Comparison of ENCODE assay signal across 30 mouse cellular contexts in the genomic region with DNA sequence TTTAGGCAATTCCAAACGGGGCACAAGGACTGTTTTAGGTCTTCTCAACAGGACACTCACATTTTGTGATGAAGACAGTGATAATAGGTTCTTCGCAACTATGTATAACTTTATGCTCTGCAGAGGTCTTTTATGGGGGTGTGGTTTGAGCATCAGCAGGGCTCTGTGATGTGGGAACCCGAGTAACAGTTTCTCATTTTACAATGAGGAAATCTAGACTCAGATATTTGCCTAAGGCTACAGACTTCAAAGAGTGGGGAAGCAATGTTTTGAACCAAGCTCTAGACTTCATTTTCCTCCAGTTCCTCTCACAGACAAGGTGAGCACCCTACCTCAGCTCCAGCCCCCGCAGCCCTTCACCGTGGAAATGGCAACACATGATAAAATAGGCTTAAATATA. TPM values are rescaled to one million over a fixed set of nuclear protein-coding genes. Genes with fewer than 3 reads are reported as not detected.
DNase-seq lines count a peak whose midpoint lies in the region; ATAC-seq and TF ChIP-seq lines count a peak whose summit lies in the region.
"Had no signal": no experiment of that assay in that cellular context is flagged by ENCODE, and none has a peak within 500 bp of the region (broad histone marks: within the 10 kb centered on the region; RNA-seq: fewer than 3 reads in every experiment).

No protein-coding gene starts in this region.

- no peak overlapping the region for H3K4me2 ChIP-seq in hindbrain, embryonic 16.5 days (ENCODE audit: low read length)
- H3K4me2 ChIP-seq: embryonic facial prominence, embryonic 15.5 days; forebrain, embryonic 12.5 days; heart, embryonic 12.5 days; hindbrain, embryonic 13.5 days; liver, embryonic 13.5 days; neural tube, embryonic 15.5 days had no signal

- TF ChIP-seq POLR2A in spleen, adult 2 months (IDR thresholded peaks at IDR 0.05; ENCODE audit: low read depth, low read length): no peak

- 68% methylated on average over 5 of the region's 5 CpGs for WGBS in spleen, adult 2 months
- 90% methylated on average over 5 of the region's 5 CpGs for WGBS in hindbrain, embryonic 16.5 days

- peak in 1 of 2 experiments; percentile 23 for DNase-seq in spleen, adult 2 months (ENCODE audit: low read depth in 1 of 2, low spot score in 2 of 2)
- no peak for DNase-seq in spleen, postnatal 10 days (ENCODE audit: low spot score in 2 of 2)
- DNase-seq in thymus, postnatal 14 days: peak; percentile 37
- no peak for DNase-seq in layer of hippocampus, adult 8-10 months (ENCODE audit: low spot score in 2 of 2)
- DNase-seq: adrenal gland, adult 8-10 months; B cell, adult 2 months; cerebellum, adult 8-10 months; cerebellum, postnatal 25 days; gastrocnemius, postnatal 25 days; heart, adult 18-20 months; heart, postnatal 4 days; kidney, adult 11 months; kidney, postnatal 36 days; left cerebral cortex, postnatal 4 days; liver, embryonic 13.5 days; lung, adult 2 months; lung, postnatal 10 days; midbrain, embryonic 14.5 days; retina, postnatal 1 day; spleen, adult 18-20 months had no signal

- no peaks in the 10 kb centered on the region for H3K36me3 ChIP-seq in spleen, adult 2 months (ENCODE audit: control insufficient read depth, insufficient read depth, low read length)
- H3K36me3 ChIP-seq in hindbrain, embryonic 16.5 days (ENCODE audit: control insufficient read depth, insufficient read depth, low read length): no peaks in the 10 kb centered on the region
- H3K36me3 ChIP-seq: embryonic facial prominence, embryonic 15.5 days; liver, embryonic 13.5 days had no signal

- peak; percentile 40 for ATAC-seq in activated CD4-positive, CD25-positive, alpha-beta regulatory T cell, adult 4 months
- no peak for ATAC-seq in hindbrain, embryonic 16.5 days

- no peak overlapping the region for H3K9ac ChIP-seq in hindbrain, embryonic 16.5 days (ENCODE audit: low read depth, low read length)
- H3K9ac ChIP-seq: embryonic facial prominence, embryonic 15.5 days; forebrain, embryonic 12.5 days; heart, embryonic 12.5 days; hindbrain, embryonic 13.5 days; liver, embryonic 13.5 days; neural tube, embryonic 15.5 days had no signal

- H3K4me1 ChIP-seq in spleen, adult 2 months (ENCODE audit: control insufficient read depth, insufficient read depth, insufficient read length): no peaks in the 10 kb centered on the region
- no peaks in the 10 kb centered on the region for H3K4me1 ChIP-seq in hindbrain, embryonic 16.5 days (ENCODE audit: control insufficient read depth, insufficient read depth, low read depth, low read length)
- H3K4me1 ChIP-seq: liver, embryonic 13.5 days had no signal

- H3K27me3 ChIP-seq in spleen, adult 2 months (ENCODE audit: control insufficient read depth, insufficient read depth, low read length): no peaks in the 10 kb centered on the region
- no peaks in the 10 kb centered on the region for H3K27me3 ChIP-seq in hindbrain, embryonic 16.5 days (replicated peaks; ENCODE audit: control insufficient read depth, insufficient read depth, low read length)
- H3K27me3 ChIP-seq: embryonic facial prominence, embryonic 15.5 days; forebrain, embryonic 12.5 days; heart, embryonic 12.5 days; hindbrain, embryonic 13.5 days; liver, embryonic 13.5 days; neural tube, embryonic 15.5 days had no signal

- TF ChIP-seq CTCF in spleen, adult 2 months (IDR thresholded peaks at IDR 0.05; ENCODE audit: extremely low read depth, insufficient read depth, insufficient read length, insufficient replicate concordance): no peak

- H3K4me3 ChIP-seq in spleen, adult 2 months (ENCODE audit: extremely low read depth, insufficient read depth, insufficient read length): no peak overlapping the region
- no peak overlapping the region for H3K4me3 ChIP-seq in hindbrain, embryonic 16.5 days (ENCODE audit: low read length)
- H3K4me3 ChIP-seq: embryonic facial prominence, embryonic 10.5 days; embryonic facial prominence, embryonic 15.5 days; forebrain, embryonic 12.5 days; heart, embryonic 12.5 days; hindbrain, embryonic 13.5 days; layer of hippocampus, adult 2 months; liver, embryonic 13.5 days; neural tube, embryonic 15.5 days had no signal

- no peaks in the 10 kb centered on the region for H3K9me3 ChIP-seq in hindbrain, embryonic 16.5 days (ENCODE audit: control insufficient read depth, low read length)
- H3K9me3 ChIP-seq: embryonic facial prominence, embryonic 10.5 days; embryonic facial prominence, embryonic 15.5 days; forebrain, embryonic 12.5 days; heart, embryonic 12.5 days; hindbrain, embryonic 13.5 days; liver, embryonic 13.5 days; neural tube, embryonic 15.5 days had no signal

- peak overlapping the region; percentile 45; the same call in 1 of the 2 replicates for H3K27ac ChIP-seq in spleen, adult 2 months (ENCODE audit: insufficient read depth, low read length)
- no peak overlapping the region for H3K27ac ChIP-seq in hindbrain, embryonic 16.5 days (ENCODE audit: low read depth, low read length)
- H3K27ac ChIP-seq: embryonic facial prominence, embryonic 10.5 days; embryonic facial prominence, embryonic 15.5 days; forebrain, embryonic 12.5 days; hindbrain, embryonic 13.5 days; layer of hippocampus, adult 2 months; liver, embryonic 13.5 days; macrophage; neural tube, embryonic 15.5 days had no signal

RNA-seq across cellular contexts. Expression of gene Bcl9, which starts 23.8 kb away (rescaled TPM):
- 14.0 and 15.2 TPM in 2 replicates for polyA plus RNA-seq in spleen, adult 2 months (2012; rRNA removed)
- polyA plus RNA-seq in activated CD4-positive, CD25-positive, alpha-beta regulatory T cell, adult 4 months (2017; shearing (Covaris generic)): 1 to 10 TPM; 2.7 to 3.2 TPM
- 10 to 100 TPM; 59.3 to 69.9 (median 65.3) TPM for total RNA-seq in layer of hippocampus, adult 8-10 months (2022)
- 57.4 and 68.0 TPM in 2 replicates for polyA plus RNA-seq in hindbrain, embryonic 16.5 days (2015; fragmentation: Nextera tagmentation; extraction: Ambion mirVana)
